Comparison of ENCODE assay signal across 16 mouse cellular contexts in the genomic region with DNA sequence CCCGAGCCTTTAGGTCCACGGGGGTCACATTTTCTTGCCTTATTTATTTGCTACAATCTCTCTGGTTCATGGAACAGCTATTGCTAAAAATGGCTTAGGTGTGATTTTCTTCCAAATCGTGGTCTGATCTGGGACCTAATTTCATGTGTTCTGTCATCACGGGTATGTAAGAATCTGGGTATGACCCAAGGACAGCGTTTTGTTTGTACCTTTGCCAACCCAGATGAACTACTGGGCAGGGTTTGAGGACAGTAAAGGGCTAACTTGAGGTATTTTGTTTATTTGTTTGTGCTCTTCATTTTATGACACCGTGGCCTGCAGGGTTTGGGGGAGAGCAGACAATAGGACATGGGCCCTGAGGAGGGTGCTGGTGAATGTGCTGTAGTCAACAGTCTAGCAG. TPM values are rescaled to one million over a fixed set of nuclear protein-coding genes. Genes with fewer than 3 reads are reported as not detected.
A peak's percentile ranks its signal among the peaks of the same experiment; 100 is the strongest.
DNase-seq lines count a peak whose midpoint lies in the region; ATAC-seq and TF ChIP-seq lines count a peak whose summit lies in the region.
"Had no signal": no experiment of that assay in that cellular context is flagged by ENCODE, and none has a peak within 500 bp of the region (broad histone marks: within the 10 kb centered on the region; RNA-seq: fewer than 3 reads in every experiment).

No protein-coding gene starts in this region.

- H3K27me3 ChIP-seq in forebrain, postnatal 0 days (ENCODE audit: insufficient read depth, low read length) = no peaks in the 10 kb centered on the region
- no peaks in the 10 kb centered on the region for H3K27me3 ChIP-seq in forebrain, embryonic 11.5 days (ENCODE audit: control insufficient read depth, insufficient read depth, low read length)
- no peaks in the 10 kb centered on the region for H3K27me3 ChIP-seq in hindbrain, embryonic 12.5 days
- no peaks in the 10 kb centered on the region for H3K27me3 ChIP-seq in midbrain, embryonic 11.5 days (ENCODE audit: control insufficient read depth, insufficient read depth, low read length)
- no peaks in the 10 kb centered on the region for H3K27me3 ChIP-seq in neural tube, embryonic 15.5 days (replicated peaks)
- H3K27me3 ChIP-seq: liver, embryonic 15.5 days had no signal

- DNase-seq in forebrain, postnatal 0 days = no peak
- no peak for DNase-seq in forebrain, embryonic 11.5 days (ENCODE audit: low spot score)
- no peak for DNase-seq in midbrain, embryonic 11.5 days (ENCODE audit: low spot score, missing footprints)
- DNase-seq in lung, adult 18-20 months = no peak
- DNase-seq in kidney, postnatal 4 days = no peak
- DNase-seq: cerebellum, postnatal 10 days; gastrocnemius, postnatal 10 days; heart, adult 2 months; kidney, postnatal 25 days; lung, postnatal 4 days had no signal

- no peaks in the 10 kb centered on the region for H3K9me3 ChIP-seq in forebrain, postnatal 0 days (ENCODE audit: low read length)
- no peaks in the 10 kb centered on the region for H3K9me3 ChIP-seq in forebrain, embryonic 11.5 days (ENCODE audit: control insufficient read depth, low read length)
- H3K9me3 ChIP-seq in hindbrain, embryonic 12.5 days (replicated peaks) = no peaks in the 10 kb centered on the region
- H3K9me3 ChIP-seq in midbrain, embryonic 11.5 days (ENCODE audit: control insufficient read depth, low read length) = no peaks in the 10 kb centered on the region
- H3K9me3 ChIP-seq in neural tube, embryonic 15.5 days (replicated peaks) = no peaks in the 10 kb centered on the region
- H3K9me3 ChIP-seq: liver, embryonic 15.5 days had no signal

- H3K9ac ChIP-seq in forebrain, postnatal 0 days = peak overlapping the region; percentile 10; the same call in 1 of the 2 replicates
- no peak overlapping the region for H3K9ac ChIP-seq in forebrain, embryonic 11.5 days (ENCODE audit: low read length)
- H3K9ac ChIP-seq in hindbrain, embryonic 12.5 days = peak overlapping the region; percentile 74
- H3K9ac ChIP-seq in midbrain, embryonic 11.5 days (ENCODE audit: low read length) = no peak overlapping the region
- H3K9ac ChIP-seq in neural tube, embryonic 15.5 days (replicated peaks) = peak overlapping the region; percentile 75; the same call in 1 of the 2 replicates
- H3K9ac ChIP-seq: liver, embryonic 15.5 days had no signal

- WGBS in forebrain, postnatal 0 days = 79% methylated on average over 6 of the region's 6 CpGs
- 87% methylated on average over 6 of the region's 6 CpGs for WGBS in forebrain, embryonic 11.5 days
- 87% methylated on average over 6 of the region's 6 CpGs for WGBS in hindbrain, embryonic 12.5 days
- WGBS in midbrain, embryonic 11.5 days = 86% methylated on average over 6 of the region's 6 CpGs
- 83% methylated on average over 6 of the region's 6 CpGs for WGBS in neural tube, embryonic 15.5 days

- no peak overlapping the region for H3K27ac ChIP-seq in forebrain, postnatal 0 days (ENCODE audit: low read depth, low read length)
- H3K27ac ChIP-seq in forebrain, embryonic 11.5 days (ENCODE audit: low read depth, low read length) = no peak overlapping the region
- no peak overlapping the region for H3K27ac ChIP-seq in hindbrain, embryonic 12.5 days
- H3K27ac ChIP-seq in midbrain, embryonic 11.5 days (ENCODE audit: low read depth, low read length) = no peak overlapping the region
- no peak overlapping the region for H3K27ac ChIP-seq in neural tube, embryonic 15.5 days (replicated peaks)
- H3K27ac ChIP-seq: heart, adult 2 months; liver, embryonic 15.5 days had no signal

- no peak for ATAC-seq in forebrain, postnatal 0 days
- ATAC-seq in forebrain, embryonic 11.5 days (replicated peaks; ENCODE audit: low FRiP score) = no peak
- no peak for ATAC-seq in hindbrain, embryonic 12.5 days (ENCODE audit: low FRiP score)
- ATAC-seq in midbrain, embryonic 11.5 days (ENCODE audit: low FRiP score) = no peak
- ATAC-seq in neural tube, embryonic 15.5 days (ENCODE audit: low FRiP score) = no peak
- ATAC-seq: intestine, postnatal 0 days had no signal

- H3K4me1 ChIP-seq in forebrain, postnatal 0 days (ENCODE audit: insufficient read depth) = peaks cover 3% of the 10 kb centered on the region
- peaks cover 7% of the 10 kb centered on the region for H3K4me1 ChIP-seq in forebrain, embryonic 11.5 days (replicated peaks; ENCODE audit: control insufficient read depth, insufficient read depth, low read length)
- peaks cover 30% of the 10 kb centered on the region for H3K4me1 ChIP-seq in hindbrain, embryonic 12.5 days
- H3K4me1 ChIP-seq in midbrain, embryonic 11.5 days (ENCODE audit: control insufficient read depth, insufficient read depth, low read length) = peaks cover 13% of the 10 kb centered on the region
- peaks cover 33% of the 10 kb centered on the region for H3K4me1 ChIP-seq in neural tube, embryonic 15.5 days

- no peak overlapping the region for H3K4me3 ChIP-seq in forebrain, postnatal 0 days (ENCODE audit: low read depth, low read length)
- no peak overlapping the region for H3K4me3 ChIP-seq in forebrain, embryonic 11.5 days (ENCODE audit: low read depth, low read length)
- peak overlapping the region; percentile 45; the same call in 1 of the 2 replicates for H3K4me3 ChIP-seq in hindbrain, embryonic 12.5 days
- no peak overlapping the region for H3K4me3 ChIP-seq in midbrain, embryonic 11.5 days (ENCODE audit: low read depth, low read length)
- H3K4me3 ChIP-seq in neural tube, embryonic 15.5 days (replicated peaks) = peak overlapping the region; percentile 53
- H3K4me3 ChIP-seq: heart, adult 2 months; liver, embryonic 15.5 days had no signal

- H3K36me3 ChIP-seq in forebrain, postnatal 0 days (ENCODE audit: insufficient read depth) = peaks cover 27% of the 10 kb centered on the region
- no peaks in the 10 kb centered on the region for H3K36me3 ChIP-seq in forebrain, embryonic 11.5 days (ENCODE audit: control insufficient read depth, insufficient read depth, low read length)
- peaks cover 27% of the 10 kb centered on the region for H3K36me3 ChIP-seq in hindbrain, embryonic 12.5 days
- no peaks in the 10 kb centered on the region for H3K36me3 ChIP-seq in midbrain, embryonic 11.5 days (ENCODE audit: control insufficient read depth, insufficient read depth, low read length)
- peaks cover 29% of the 10 kb centered on the region for H3K36me3 ChIP-seq in neural tube, embryonic 15.5 days

- no peak for TF ChIP-seq CTCF in forebrain, postnatal 0 days (IDR thresholded peaks at IDR 0.05; ENCODE audit: low read depth)

- peak overlapping the region; percentile 55 for H3K4me2 ChIP-seq in forebrain, postnatal 0 days (ENCODE audit: low read depth)
- H3K4me2 ChIP-seq in forebrain, embryonic 11.5 days (ENCODE audit: low read depth, low read length, severe bottlenecking) = no peak overlapping the region
- H3K4me2 ChIP-seq in hindbrain, embryonic 12.5 days (replicated peaks) = peak overlapping the region; percentile 68
- H3K4me2 ChIP-seq in midbrain, embryonic 11.5 days = peak overlapping the region; percentile 42; the same call in 1 of the 2 replicates
- H3K4me2 ChIP-seq in neural tube, embryonic 15.5 days = peak overlapping the region; percentile 73
- H3K4me2 ChIP-seq: liver, embryonic 15.5 days had no signal

RNA-seq across cellular contexts. Expression of a gene that starts 14.9 kb away (rescaled TPM):
- total RNA-seq in forebrain, postnatal 0 days (2014; rRNA removed) = 97.3 and 126 TPM in 2 replicates
- polyA plus RNA-seq in forebrain, postnatal 0 days (2015; fragmentation: Nextera tagmentation; extraction: Ambion mirVana) = 132 and 152 TPM in 2 replicates
- polyA plus RNA-seq in forebrain, embryonic 11.5 days (2014; fragmentation: Nextera tagmentation; extraction: Ambion mirVana) = 99.6 and 104 TPM in 2 replicates
- polyA plus RNA-seq in hindbrain, embryonic 12.5 days (2016; fragmentation: Nextera tagmentation; extraction: Ambion mirVana) = 158 and 168 TPM in 2 replicates
- 80.2 and 81.7 TPM in 2 replicates for polyA plus RNA-seq in midbrain, embryonic 11.5 days (2014; fragmentation: Nextera tagmentation; extraction: Ambion mirVana)
- 149 and 153 TPM in 2 replicates for polyA plus RNA-seq in neural tube, embryonic 15.5 days (2015; fragmentation: Nextera tagmentation; extraction: Ambion mirVana)

RNA-seq across cellular contexts. Expression of a gene that starts 24.4 kb away (rescaled TPM):
- total RNA-seq in forebrain, postnatal 0 days (2014; rRNA removed) = 17.0 and 17.5 TPM in 2 replicates
- 13.9 and 18.3 TPM in 2 replicates for polyA plus RNA-seq in forebrain, postnatal 0 days (2015; fragmentation: Nextera tagmentation; extraction: Ambion mirVana)
- polyA plus RNA-seq in forebrain, embryonic 11.5 days (2014; fragmentation: Nextera tagmentation; extraction: Ambion mirVana) = 1.2 and 1.9 TPM in 2 replicates
- 4.4 and 5.2 TPM in 2 replicates for polyA plus RNA-seq in hindbrain, embryonic 12.5 days (2016; fragmentation: Nextera tagmentation; extraction: Ambion mirVana)
- 1.7 TPM in 2 replicates for polyA plus RNA-seq in midbrain, embryonic 11.5 days (2014; fragmentation: Nextera tagmentation; extraction: Ambion mirVana)
- 7.9 and 8.2 TPM in 2 replicates for polyA plus RNA-seq in neural tube, embryonic 15.5 days (2015; fragmentation: Nextera tagmentation; extraction: Ambion mirVana)

RNA-seq across cellular contexts. Expression of a gene that starts 24.4 kb away (rescaled TPM):
- total RNA-seq in forebrain, postnatal 0 days (2014; rRNA removed) = 11.1 and 13.4 TPM in 2 replicates
- 19.7 and 24.1 TPM in 2 replicates for polyA plus RNA-seq in forebrain, postnatal 0 days (2015; fragmentation: Nextera tagmentation; extraction: Ambion mirVana)
- 12.6 and 15.6 TPM in 2 replicates for polyA plus RNA-seq in forebrain, embryonic 11.5 days (2014; fragmentation: Nextera tagmentation; extraction: Ambion mirVana)
- polyA plus RNA-seq in hindbrain, embryonic 12.5 days (2016; fragmentation: Nextera tagmentation; extraction: Ambion mirVana) = 11.2 and 11.5 TPM in 2 replicates
- polyA plus RNA-seq in midbrain, embryonic 11.5 days (2014; fragmentation: Nextera tagmentation; extraction: Ambion mirVana) = 11.1 and 13.7 TPM in 2 replicates
- 14.7 and 18.6 TPM in 2 replicates for polyA plus RNA-seq in neural tube, embryonic 15.5 days (2015; fragmentation: Nextera tagmentation; extraction: Ambion mirVana)
- total RNA-seq: monocyte, adult 5-6 weeks had no signal

RNA-seq across cellular contexts. Expression of a gene that starts 39.0 kb away (rescaled TPM):
- total RNA-seq in forebrain, postnatal 0 days (2014; rRNA removed) = 1.3 and 1.7 TPM in 2 replicates
- 0.45 and 1.3 TPM in 2 replicates for polyA plus RNA-seq in forebrain, postnatal 0 days (2015; fragmentation: Nextera tagmentation; extraction: Ambion mirVana)
- 0.35 and 0.84 TPM in 2 replicates for polyA plus RNA-seq in forebrain, embryonic 11.5 days (2014; fragmentation: Nextera tagmentation; extraction: Ambion mirVana)
- 5.0 and 6.1 TPM in 2 replicates for polyA plus RNA-seq in hindbrain, embryonic 12.5 days (2016; fragmentation: Nextera tagmentation; extraction: Ambion mirVana)
- 0.52 and 0.68 TPM in 2 replicates for polyA plus RNA-seq in midbrain, embryonic 11.5 days (2014; fragmentation: Nextera tagmentation; extraction: Ambion mirVana)
- 0.27 and 0.57 TPM in 2 replicates for polyA plus RNA-seq in neural tube, embryonic 15.5 days (2015; fragmentation: Nextera tagmentation; extraction: Ambion mirVana)
- total RNA-seq: heart, adult 2 months; monocyte, adult 5-6 weeks had no signal
- polyA plus RNA-seq: urinary bladder, adult 2 months had no signal

RNA-seq across cellular contexts. Expression of a gene that starts 45.3 kb away (rescaled TPM):
- total RNA-seq in forebrain, postnatal 0 days (2014; rRNA removed) = 17.1 and 19.4 TPM in 2 replicates
- 7.9 and 8.1 TPM in 2 replicates for polyA plus RNA-seq in forebrain, postnatal 0 days (2015; fragmentation: Nextera tagmentation; extraction: Ambion mirVana)
- polyA plus RNA-seq in forebrain, embryonic 11.5 days (2014; fragmentation: Nextera tagmentation; extraction: Ambion mirVana) = 17.8 and 23.0 TPM in 2 replicates
- polyA plus RNA-seq in hindbrain, embryonic 12.5 days (2016; fragmentation: Nextera tagmentation; extraction: Ambion mirVana) = 40.7 and 42.6 TPM in 2 replicates
- polyA plus RNA-seq in midbrain, embryonic 11.5 days (2014; fragmentation: Nextera tagmentation; extraction: Ambion mirVana) = 13.6 and 16.6 TPM in 2 replicates
- 17.1 and 23.7 TPM in 2 replicates for polyA plus RNA-seq in neural tube, embryonic 15.5 days (2015; fragmentation: Nextera tagmentation; extraction: Ambion mirVana)

Comparison
In these comparisons a context has a peak if more than half of its experiments do, and no peak if none do; other contexts are left out.
1. H3K9ac ChIP-seq: peak in forebrain, postnatal 0 days (single experiment), hindbrain, embryonic 12.5 days (single experiment) and neural tube, embryonic 15.5 days (single experiment); none in forebrain, embryonic 11.5 days (single experiment) and midbrain, embryonic 11.5 days (single experiment).
2. H3K4me3 ChIP-seq: peak in hindbrain, embryonic 12.5 days (single experiment) and neural tube, embryonic 15.5 days (single experiment); none in forebrain, postnatal 0 days (single experiment), forebrain, embryonic 11.5 days (single experiment) and midbrain, embryonic 11.5 days (single experiment).